Mouse (Mus musculus) cortical plate, adult 2 months (tissue): Measurements from ENCODE around the gene Btbd6.

ENCODE experiments used
- CTCF ChIP-seq: fragments of 200-500 bp; IDR thresholded peaks from 2 replicates; pipeline ENCODE4 v1.5.1; 2011; ENCODE audit warnings: mild to moderate bottlenecking, control low read depth, low read length; ENCODE audit not compliant: insufficient read depth; ENCODE audit errors: extremely low read depth
- POLR2A ChIP-seq: fragments of 200-500 bp; IDR thresholded peaks from 2 replicates; pipeline ENCODE4 v1.6.1; 2011; ENCODE audit warnings: mild to moderate bottlenecking, low read length, control low read depth; ENCODE audit not compliant: insufficient read depth; ENCODE audit errors: extremely low read depth

DNA sequence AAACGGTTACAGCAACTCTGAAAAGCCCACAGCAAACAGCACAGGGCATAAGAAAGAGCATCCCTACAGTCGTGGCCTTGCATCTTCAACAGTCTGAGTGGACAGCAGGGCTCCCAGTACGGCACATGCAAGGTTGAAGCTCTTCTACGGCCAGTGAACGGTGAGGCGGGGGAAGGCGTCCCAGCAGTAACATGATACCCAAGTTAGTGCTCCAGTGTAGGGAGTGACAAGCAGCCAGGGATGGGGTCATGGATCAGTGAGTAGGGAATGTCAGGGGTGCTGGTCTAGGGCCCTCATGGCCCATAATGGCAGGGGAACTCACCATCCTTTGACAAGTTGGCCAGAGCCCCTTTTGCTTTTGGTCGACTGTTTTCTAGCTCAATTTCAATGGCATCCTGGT, 7.3 kb upstream of the Btbd6 start:
- TF ChIP-seq POLR2A = no peak
- TF ChIP-seq CTCF = no peak
